Mouse (Mus musculus) embryo, embryonic 11 days (tissue): Measurements from ENCODE around the gene Gm6583.
"Not testable (repeated sequence)": the region's sequence is repeated elsewhere in the genome, so short reads cannot be mapped to it uniquely, and the experiment has no call there.

Source experiments
- DNase-seq: peaks from one replicate; pipeline ENCODE4 v3.0.0-alpha.2; 2015

Gene Gm6583

GRCm38 (mm10) chr5:112324637-112325545 is 30.9 kb downstream of the Gm6583 start:
- peak; percentile 63 for DNase-seq

GRCm38 (mm10) chr5:112323246-112323645 is 32.6 kb downstream of the Gm6583 start:
- DNase-seq, result no peak

GRCm38 (mm10) chr5:112321376-112321775 is 34.5 kb downstream of the Gm6583 start:
- DNase-seq, result no peak

- DNase-seq, result no peak
These were observed 34.9 kb downstream of the Gm6583 start for GRCm38 (mm10) chr5:112320936-112321335.

GRCm38 (mm10) chr5:112320379-112320778 is 35.5 kb downstream of the Gm6583 start:
- DNase-seq, result no peak

- DNase-seq, result not testable (repeated sequence)
These were observed 36.5 kb downstream of the Gm6583 start for GRCm38 (mm10) chr5:112319343-112319742.

- no peak for DNase-seq
These were observed 38.5 kb downstream of the Gm6583 start for GRCm38 (mm10) chr5:112317328-112317727.

GRCm38 (mm10) chr5:112316468-112316867 is 39.4 kb downstream of the Gm6583 start:
- no peak for DNase-seq

- no peak for DNase-seq
These were observed 42.5 kb downstream of the Gm6583 start for GRCm38 (mm10) chr5:112313222-112313885.

- DNase-seq, result no peak
These were observed 50.0 kb downstream of the Gm6583 start for GRCm38 (mm10) chr5:112305842-112306241.
